Mouse (Mus musculus) CH12.LX (cell line): ENCODE data around the gene Pdcd4. TPM values are rescaled to one million over a fixed set of nuclear protein-coding genes. Genes with fewer than 3 reads are reported as not detected.

ENCODE experiments used
- DNase-seq: peaks from one replicate; pipeline ENCODE4 v3.0.0-alpha.2; 2013; ENCODE audit errors: extremely low read depth
- H3K27ac ChIP-seq: 2 replicates; pipeline ENCODE4 v1.5.1; 2012; ENCODE audit warnings: low read depth, mild to moderate bottlenecking, control low read depth, moderate library complexity; ENCODE audit not compliant: insufficient read depth
- H3K27me3 ChIP-seq: replicated peaks from 2 replicates; pipeline ENCODE3; 2012; ENCODE audit warnings: inconsistent platforms
- H3K36me3 ChIP-seq, 2 experiments: replicated peaks in 1 of 2; 2 replicates each; pipeline versions ENCODE3 to v1.6.1; 2012; ENCODE audit warnings: inconsistent platforms in 1 of 2, low read length in 1 of 2, mild to moderate bottlenecking in 1 of 2, mixed read lengths in 1 of 2, moderate library complexity in 1 of 2; ENCODE audit not compliant: control insufficient read depth in 1 of 2, insufficient read depth in 1 of 2
- H3K4me1 ChIP-seq, 2 experiments: 2 replicates each; pipeline ENCODE4 v1.6.1; 2012; ENCODE audit warnings: inconsistent platforms in 1 of 2, moderate library complexity in 1 of 2; ENCODE audit not compliant: insufficient read depth in 2 of 2, control insufficient read depth in 1 of 2
- H3K4me2 ChIP-seq: 2 replicates; pipeline ENCODE4 v1.6.1; 2012; ENCODE audit warnings: low read depth, mild to moderate bottlenecking, control low read depth; ENCODE audit not compliant: poor library complexity, insufficient read depth, severe bottlenecking
- H3K4me3 ChIP-seq, 3 experiments: fragments of 150-350 bp in 1 of 3; sonication (generic) in 1 of 3; replicated peaks in 1 of 3; 2 replicates each; pipeline versions ENCODE3 to v1.5.1; 2011 to 2012; ENCODE audit warnings: low read depth in 2 of 3, low read length in 2 of 3, mild to moderate bottlenecking in 2 of 3, moderate library complexity in 2 of 3, control low read depth in 1 of 3, improper control_type of control experiment in 1 of 3, inconsistent platforms in 1 of 3, mixed read lengths in 1 of 3; ENCODE audit not compliant: poor library complexity in 1 of 3
- H3K79me2 ChIP-seq: replicated peaks from 2 replicates; pipeline ENCODE4 v1.6.1; 2012; ENCODE audit warnings: mild to moderate bottlenecking, moderate library complexity; ENCODE audit not compliant: control insufficient read depth, poor library complexity, insufficient read depth, severe bottlenecking; ENCODE audit errors: extremely low read depth
- H3K9ac ChIP-seq: 2 replicates; pipeline ENCODE4 v1.6.1; 2012; ENCODE audit warnings: low read depth, mild to moderate bottlenecking, control low read depth, moderate library complexity; ENCODE audit not compliant: insufficient read depth
- H3K9me3 ChIP-seq: replicated peaks from 2 replicates; pipeline ENCODE3; 2012; ENCODE audit warnings: low read length, inconsistent platforms, mixed read lengths
- CHD1 ChIP-seq: IDR thresholded peaks from 2 replicates; pipeline ENCODE4 v1.6.1; 2012; ENCODE audit warnings: low read depth, low read length, improper control_type of control experiment, inconsistent platforms
- CTCF ChIP-seq, 2 experiments: IDR thresholded peaks in 1 of 2; conservative IDR thresholded peaks in 1 of 2; 2 replicates each; pipeline ENCODE4 v1.5.1; 2011 to 2012; ENCODE audit warnings: low read depth in 2 of 2, low read length in 2 of 2, improper control_type of control experiment in 1 of 2, inconsistent platforms in 1 of 2, mild to moderate bottlenecking in 1 of 2, moderate library complexity in 1 of 2
- E2F4 ChIP-seq: IDR thresholded peaks from 2 replicates; pipeline ENCODE4 v1.6.1; 2011; ENCODE audit warnings: low read depth, low read length, improper control_type of control experiment; ENCODE audit not compliant: insufficient replicate concordance
- EP300 ChIP-seq: IDR thresholded peaks from 2 replicates; pipeline ENCODE4 v1.6.1; 2011; ENCODE audit warnings: low read length, improper control_type of control experiment
- ETS1 ChIP-seq: conservative IDR thresholded peaks from 2 replicates; pipeline ENCODE4 v1.6.1; 2012; ENCODE audit warnings: low read depth, mild to moderate bottlenecking, inconsistent platforms, low read length, improper control_type of control experiment, moderate library complexity
- HCFC1 ChIP-seq: IDR thresholded peaks from 2 replicates; pipeline ENCODE4 v1.6.1; 2012; ENCODE audit warnings: low read depth, mild to moderate bottlenecking, inconsistent platforms, low read length, improper control_type of control experiment
- JUN ChIP-seq: IDR thresholded peaks from 2 replicates; pipeline ENCODE4 v1.6.1; 2011; ENCODE audit warnings: low read depth, mild to moderate bottlenecking, low read length, improper control_type of control experiment, moderate library complexity; ENCODE audit not compliant: insufficient read depth
- JUND ChIP-seq: conservative IDR thresholded peaks from 2 replicates; pipeline ENCODE4 v1.6.1; 2011; ENCODE audit warnings: low read depth, low read length, improper control_type of control experiment
- KAT2A ChIP-seq: IDR thresholded peaks from 2 replicates; pipeline ENCODE4 v1.6.1; 2012; ENCODE audit warnings: low read length, improper control_type of control experiment, inconsistent platforms; ENCODE audit not compliant: insufficient replicate concordance
- MAZ ChIP-seq: IDR thresholded peaks from 2 replicates; pipeline ENCODE4 v1.6.1; 2012; ENCODE audit warnings: low read depth, mild to moderate bottlenecking, inconsistent platforms, low read length, improper control_type of control experiment, moderate library complexity
- MYC ChIP-seq: IDR thresholded peaks from 2 replicates; pipeline ENCODE4 v1.6.1; 2011; ENCODE audit warnings: low read depth, mild to moderate bottlenecking, improper control_type of control experiment, low read length
- PAX5 ChIP-seq: IDR thresholded peaks from 2 replicates; pipeline ENCODE4 v1.6.1; 2012; ENCODE audit warnings: low read length, inconsistent platforms, mixed read lengths
- SIN3A ChIP-seq: IDR thresholded peaks from 2 replicates; pipeline ENCODE4 v1.6.1; 2012; ENCODE audit warnings: low read length, improper control_type of control experiment, inconsistent platforms
- SMC3 ChIP-seq: IDR thresholded peaks from 2 replicates; pipeline ENCODE4 v1.6.1; 2011; ENCODE audit warnings: low read depth, low read length, improper control_type of control experiment
- TBP ChIP-seq: conservative IDR thresholded peaks from 2 replicates; pipeline ENCODE4 v1.6.1; 2011; ENCODE audit warnings: low read depth, low read length, improper control_type of control experiment
- TCF12 ChIP-seq: IDR thresholded peaks from 2 replicates; pipeline ENCODE4 v1.6.1; 2014; ENCODE audit warnings: low read depth, mild to moderate bottlenecking, inconsistent platforms, low read length, improper control_type of control experiment
- USF1 ChIP-seq: IDR thresholded peaks from 2 replicates; pipeline ENCODE4 v1.6.1; 2014; ENCODE audit warnings: low read depth, mild to moderate bottlenecking, inconsistent platforms, low read length, improper control_type of control experiment
- ZC3H11A ChIP-seq: IDR thresholded peaks from 2 replicates; pipeline ENCODE4 v1.6.1; 2012; ENCODE audit warnings: low read depth, mild to moderate bottlenecking, inconsistent platforms, low read length, improper control_type of control experiment
- ZKSCAN1 ChIP-seq: IDR thresholded peaks from 2 replicates; pipeline ENCODE4 v1.6.1; 2012; ENCODE audit warnings: low read depth, inconsistent platforms, low read length, improper control_type of control experiment, borderline replicate concordance
- dilution Hi-C: fragments of 300-500 bp; cut with MboI; formaldehyde crosslinking; loops from 2 replicates; pipeline ENCODE4 v1.14.3; 2020; ENCODE audit warnings: low sequenced_read_pairs; ENCODE audit not compliant: extremely low pct_unique_long_range_greater_than_20kb, extremely low pct_ligation_motif_present
- in situ Hi-C: fragments of 300-500 bp; cut with MboI; formaldehyde crosslinking; loops from 3 replicates; pipeline ENCODE4 v1.14.3; 2019; ENCODE audit warnings: low sequenced_read_pairs, low pct_ligation_motif_present, low pct_unique_long_range_greater_than_20kb, mixed read lengths
- polyA plus RNA-seq: library from polyadenylated mRNA; unstranded; fragments of >175 nt; gene quantifications from 2 replicates; pipeline ENCODE4 v1.2.1, GENCODE M21; 2012; ENCODE audit warnings: low read depth; ENCODE audit not compliant: insufficient read length
- total RNA-seq, 2 experiments: library from RNA; depleted of rRNA; stranded (reverse); fragments of 300-350 nt in 1 of 2; fragments of >200 nt in 1 of 2; gene quantifications; 2 replicates each; pipeline ENCODE4 v1.2.3; 2012 to 2014

Pdcd4 gene
- total and polyA plus RNA-seq, 3 experiments = 24.4 to 39.0 (median 26.3) TPM

GRCm38 (mm10) chr19:53969226-53969625, 77.2 kb downstream of the Pdcd4 start:
- no peaks in the 10 kb centered on the region for H3K9me3 ChIP-seq
- no peak overlapping the region for H3K4me3 ChIP-seq
- H3K27ac ChIP-seq = no peak overlapping the region
- in situ Hi-C loops (no loop called here), dilution Hi-C loops (no loop called here)
- peaks cover 0 to 4% of the 10 kb centered on the region in 2 experiments for H3K36me3 ChIP-seq
- H3K4me1 ChIP-seq = peaks cover 0 to 10% of the 10 kb centered on the region in 2 experiments; a peak in 2 of 4 replicates
- no peak overlapping the region for H3K9ac ChIP-seq
- TF ChIP-seq ZC3H11A (no peak), MAZ (no peak), TBP (no peak), HCFC1 (no peak), KAT2A (no peak), E2F4 (no peak), CTCF (conservative IDR thresholded peaks at IDR 0.05 in 1 of 2, IDR thresholded peaks at IDR 0.05 in 1 of 2; ENCODE audit: low read depth in 2 of 2, low read length in 2 of 2) (no peak), PAX5 (no peak), SMC3 (no peak), SIN3A (no peak), TCF12 (no peak), ZKSCAN1 (no peak), MYC (no peak)
- H3K27me3 ChIP-seq = no peaks in the 10 kb centered on the region
- H3K4me2 ChIP-seq = no peak overlapping the region
- DNase-seq = no peak
- peaks cover 6% of the 10 kb centered on the region; the same call in 1 of the 2 replicates for H3K79me2 ChIP-seq

- Histone ChIP-seq H3K79me2 (peaks cover 14% of the 10 kb centered on the region; the same call in 1 of the 2 replicates), H3K4me3 (no peak overlapping the region), H3K27ac (no peak overlapping the region), H3K9me3 (no peaks in the 10 kb centered on the region), H3K4me1 (peaks cover 0 to 16% of the 10 kb centered on the region in 2 experiments; a peak in 2 of 4 replicates), H3K27me3 (no peaks in the 10 kb centered on the region), H3K36me3 (peaks cover 0 to 6% of the 10 kb centered on the region in 2 experiments), H3K4me2 (peak overlapping the region; percentile 50), H3K9ac (no peak overlapping the region)
- no peak for TF ChIP-seq USF1
- TF ChIP-seq JUND = 0 out of 2 replicates have a peak, but pooled peaks have one; percentile 10
- TF ChIP-seq SMC3 = no peak
- no peak for TF ChIP-seq MYC
- 0 out of 2 replicates have a peak, but pooled peaks have one; percentile 28 for TF ChIP-seq EP300
- no peak for TF ChIP-seq ZKSCAN1
- no peak for TF ChIP-seq ETS1
- no peak for TF ChIP-seq CTCF (conservative IDR thresholded peaks at IDR 0.05 in 1 of 2, IDR thresholded peaks at IDR 0.05 in 1 of 2; ENCODE audit: low read depth in 2 of 2, low read length in 2 of 2)
- no peak for TF ChIP-seq JUN
- no peak for TF ChIP-seq CHD1
- peak; percentile 28 for DNase-seq
- dilution Hi-C loops = no loop called here
- in situ Hi-C loops = no loop called here
Observed at GRCm38 (mm10) chr19:53971938-53972337, 79.9 kb downstream of the Pdcd4 start.
